In genomic region chr3:108653710-108654379, GRCm38 (mm10) we compare ENCODE assay signal across 8 mouse cellular contexts. TPM values are rescaled to one million over a fixed set of nuclear protein-coding genes. Genes with fewer than 3 reads are reported as not detected.
A peak's percentile ranks its signal among the peaks of the same experiment; 100 is the strongest.
DNase-seq lines count a peak whose midpoint lies in the region; ATAC-seq and TF ChIP-seq lines count a peak whose summit lies in the region.

Gene Clcc1 (plus strand): TSS chr3:108653913.

- peak within 1 kb of the TSS; percentile 94 for H3K4me3 ChIP-seq in gastrocnemius, adult 2 months
- H3K4me3 ChIP-seq in hindbrain, postnatal 0 days (ENCODE audit: low read length), result peak within 1 kb of the TSS; percentile 64
- H3K4me3 ChIP-seq in left cerebral cortex, adult 2 months, result peak within 1 kb of the TSS; percentile 61

- H3K36me3 ChIP-seq in hindbrain, postnatal 0 days (ENCODE audit: insufficient read depth, low read length), result no peaks in the 10 kb centered on the region

- no peaks in the 10 kb centered on the region for H3K27me3 ChIP-seq in hindbrain, postnatal 0 days (ENCODE audit: insufficient read depth, low read length)

- peak within 1 kb of the TSS; percentile 58 for H3K4me2 ChIP-seq in hindbrain, postnatal 0 days (ENCODE audit: low read depth, low read length)

- no peak for TF ChIP-seq CTCF in gastrocnemius, adult 2 months (IDR thresholded peaks at IDR 0.05)
- no peak for TF ChIP-seq CTCF in hindbrain, postnatal 0 days (IDR thresholded peaks at IDR 0.05; ENCODE audit: low read depth)
- TF ChIP-seq CTCF in left cerebral cortex, adult 2 months (IDR thresholded peaks at IDR 0.05), result no peak

- WGBS in hindbrain, postnatal 0 days, result under 1% methylated on average over 57 of the region's 57 CpGs

- peak within 1 kb of the TSS; percentile 85 for H3K9ac ChIP-seq in hindbrain, postnatal 0 days (replicated peaks; ENCODE audit: low read length)

- H3K9me3 ChIP-seq in hindbrain, postnatal 0 days (ENCODE audit: low read length), result no peaks in the 10 kb centered on the region

- H3K4me1 ChIP-seq in hindbrain, postnatal 0 days (ENCODE audit: insufficient read depth, low read length), result 0 out of 2 replicates have a peak, but pooled peaks cover 3% of the 10 kb centered on the region

- H3K27ac ChIP-seq in gastrocnemius, adult 2 months, result peak within 1 kb of the TSS; percentile 99
- peak within 1 kb of the TSS; percentile 87 for H3K27ac ChIP-seq in hindbrain, postnatal 0 days
- H3K27ac ChIP-seq in left cerebral cortex, adult 2 months, result peak within 1 kb of the TSS; percentile 87

- ATAC-seq in common myeloid progenitor, adult 5-6 weeks (replicated peaks; ENCODE audit: low read depth, poor library complexity, severe bottlenecking), result peak; percentile 92
- ATAC-seq in hindbrain, postnatal 0 days, result peak; percentile 99
- ATAC-seq in megakaryocyte, adult 5-6 weeks (ENCODE audit: poor library complexity, severe bottlenecking), result peak; percentile 99

- DNase-seq in ZHBTc4 (ENCODE audit: low read depth, low spot score), result peak; percentile 97
- DNase-seq in gastrocnemius, adult 2 months, result peak; percentile 98
- peak; percentile 96 for DNase-seq in hindbrain, postnatal 0 days (ENCODE audit: low spot score)
- peak; percentile 96 to 97 for DNase-seq in left cerebral cortex, adult 2 months (ENCODE audit: extremely low spot score in 1 of 2, low spot score in 2 of 2)
- DNase-seq in right cerebral cortex, adult 2 months (ENCODE audit: low spot score in 2 of 2), result peak; percentile 93 to 97
- DNase-seq in urinary bladder, postnatal 14 days (ENCODE audit: low spot score), result peak; percentile 95

- intact Hi-C loops in gastrocnemius, adult 2 months (cut with DNase I), result loop anchor here (5.0 kb wide), 1 partner anchor 92 kb away; the partner anchor contains the start of gene Tmem167b
- intact Hi-C loops in left cerebral cortex, adult 2 months (cut with DNase I), result no loop called here

RNA-seq across cellular contexts. Expression of gene Clcc1, which starts in this region (rescaled TPM):
- 87.6 and 91.5 TPM in 2 replicates for total RNA-seq in common myeloid progenitor, adult 5-6 weeks (2017)
- total RNA-seq in gastrocnemius, adult 2 months (2021), result 10 to 100 TPM; 34.6 to 37.2 TPM
- total RNA-seq in hindbrain, postnatal 0 days (2014; rRNA removed), result 23.9 and 52.3 TPM in 2 replicates
- 58.2 and 62.2 TPM in 2 replicates for polyA plus RNA-seq in hindbrain, postnatal 0 days (2015; fragmentation: Nextera tagmentation; extraction: Ambion mirVana)
- 10 to 100 TPM; 28.6 to 35.6 TPM for total RNA-seq in left cerebral cortex, adult 2 months (2021)
- total RNA-seq in megakaryocyte, adult 5-6 weeks (2015), result 30.6 and 36.6 TPM in 2 replicates
- total RNA-seq in megakaryocyte, adult 5-6 weeks (2017), result 68.9 and 74.7 TPM in 2 replicates

Comparison
In these comparisons a context has a peak if more than half of its experiments do, and no peak if none do; other contexts are left out.
1. Peak in every context shown above with its lines: DNase-seq, ATAC-seq, H3K4me3 ChIP-seq and H3K27ac ChIP-seq.